Mouse (Mus musculus) bone marrow macrophage, adult 2 months (primary cell): ENCODE measurements around the gene Smarcc2.

Experiments used
- CTCF ChIP-seq: IDR thresholded peaks from 2 replicates; pipeline ENCODE4 v1.5.1; 2012; ENCODE audit warnings: low read depth, mild to moderate bottlenecking, low read length, moderate library complexity
- POLR2A ChIP-seq: IDR thresholded peaks from 2 replicates; pipeline ENCODE4 v1.6.1; 2012; ENCODE audit warnings: mild to moderate bottlenecking, low read depth, low read length, borderline replicate concordance

- TF ChIP-seq CTCF, result no peak
- no peak for TF ChIP-seq POLR2A
Observed at GRCm38 (mm10) chr10:128497134-128497737, 38.2 kb downstream of the Smarcc2 start.
